21 mouse cellular contexts compared by ENCODE assay signal in the genomic region with DNA sequence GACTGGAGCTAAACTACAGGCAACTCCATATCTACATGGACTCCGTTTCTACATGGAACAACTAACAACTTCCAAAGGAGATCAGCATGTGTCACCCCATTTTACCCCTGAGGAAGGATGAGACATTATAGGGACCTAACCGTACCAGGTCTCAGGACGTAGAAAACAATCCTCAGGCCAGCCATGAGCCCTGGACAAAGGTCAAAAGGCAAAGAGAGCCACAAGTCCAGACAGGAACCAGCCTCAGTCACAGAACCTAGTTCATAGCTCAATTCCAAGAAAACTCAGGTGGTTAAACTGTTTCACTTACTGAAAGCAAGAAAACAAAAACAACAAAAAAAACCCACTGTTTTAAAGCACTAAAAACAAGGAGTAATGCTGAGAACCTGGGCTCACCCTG.
"Had no signal": no experiment of that assay in that cellular context is flagged by ENCODE, and none has a peak within 500 bp of the region (broad histone marks: within the 10 kb centered on the region; RNA-seq: fewer than 3 reads in every experiment).

No protein-coding gene starts in this region.

- H3K9ac ChIP-seq: hindbrain, embryonic 15.5 days; limb, embryonic 13.5 days; liver, embryonic 14.5 days; liver, postnatal 0 days; lung, embryonic 14.5 days; midbrain, embryonic 12.5 days; midbrain, embryonic 15.5 days; neural tube, embryonic 12.5 days; neural tube, embryonic 15.5 days had no signal

- DNase-seq: liver, postnatal 0 days; lung, embryonic 14.5 days; right cerebral cortex, adult 18-20 months; right cerebral cortex, postnatal 14 days; right cerebral cortex, postnatal 4 days; thymus, adult 2 months; thymus, postnatal 14 days; thymus, postnatal 4 days had no signal

- H3K27ac ChIP-seq: hindbrain, embryonic 15.5 days; limb, embryonic 10.5 days; limb, embryonic 13.5 days; liver, embryonic 14.5 days; macrophage; midbrain, embryonic 12.5 days; midbrain, embryonic 15.5 days; neural tube, embryonic 12.5 days; neural tube, embryonic 15.5 days; stomach, postnatal 0 days had no signal

- H3K4me3 ChIP-seq: hindbrain, embryonic 15.5 days; limb, embryonic 10.5 days; limb, embryonic 13.5 days; midbrain, embryonic 12.5 days; midbrain, embryonic 15.5 days; neural tube, embryonic 12.5 days; neural tube, embryonic 15.5 days had no signal

- H3K4me2 ChIP-seq: hindbrain, embryonic 15.5 days; limb, embryonic 13.5 days; liver, embryonic 11.5 days; lung, embryonic 14.5 days; midbrain, embryonic 12.5 days; midbrain, embryonic 15.5 days; neural tube, embryonic 12.5 days; neural tube, embryonic 15.5 days had no signal

- H3K36me3 ChIP-seq: hindbrain, embryonic 15.5 days; limb, embryonic 13.5 days; midbrain, embryonic 15.5 days; neural tube, embryonic 12.5 days; neural tube, embryonic 15.5 days had no signal

- H3K9me3 ChIP-seq: hindbrain, embryonic 15.5 days; limb, embryonic 10.5 days; limb, embryonic 13.5 days; midbrain, embryonic 12.5 days; midbrain, embryonic 15.5 days; neural tube, embryonic 12.5 days; neural tube, embryonic 15.5 days had no signal

- ATAC-seq: intestine, postnatal 0 days; liver, postnatal 0 days; lung, postnatal 0 days; midbrain, embryonic 15.5 days had no signal

- H3K27me3 ChIP-seq: hindbrain, embryonic 15.5 days; midbrain, embryonic 12.5 days; midbrain, embryonic 15.5 days; neural tube, embryonic 12.5 days; neural tube, embryonic 15.5 days had no signal
